Mouse (Mus musculus) cortical plate, adult 2 months (tissue): ENCODE results near the gene Rps27. TPM values are rescaled to one million over a fixed set of nuclear protein-coding genes. Genes with fewer than 3 reads are reported as not detected.

Source experiments
- H3K27ac ChIP-seq: fragments of 200-500 bp; 2 replicates; pipeline ENCODE4 v1.5.1; 2012; ENCODE audit warnings: low read length, control low read depth, inconsistent platforms; ENCODE audit not compliant: insufficient read depth
- H3K4me1 ChIP-seq: fragments of 200-500 bp; 2 replicates; pipeline ENCODE4 v1.6.1; 2011; ENCODE audit warnings: low read length; ENCODE audit not compliant: control insufficient read depth, insufficient read depth
- H3K4me3 ChIP-seq: fragments of 200-500 bp; 2 replicates; pipeline ENCODE4 v1.5.1; 2011; ENCODE audit warnings: mild to moderate bottlenecking, low read length, control low read depth; ENCODE audit not compliant: insufficient read depth
- CTCF ChIP-seq: fragments of 200-500 bp; IDR thresholded peaks from 2 replicates; pipeline ENCODE4 v1.5.1; 2011; ENCODE audit warnings: mild to moderate bottlenecking, control low read depth, low read length; ENCODE audit not compliant: insufficient read depth; ENCODE audit errors: extremely low read depth
- POLR2A ChIP-seq: fragments of 200-500 bp; IDR thresholded peaks from 2 replicates; pipeline ENCODE4 v1.6.1; 2011; ENCODE audit warnings: mild to moderate bottlenecking, low read length, control low read depth; ENCODE audit not compliant: insufficient read depth; ENCODE audit errors: extremely low read depth
- polyA plus RNA-seq: library from polyadenylated mRNA; depleted of rRNA; stranded (reverse); fragments of >200 nt; gene quantifications from 2 replicates; pipeline ENCODE4 v1.2.3, GENCODE M21; 2012

Rps27 gene
- polyA plus RNA-seq, 1 experiment, result 1,617 TPM

DNA sequence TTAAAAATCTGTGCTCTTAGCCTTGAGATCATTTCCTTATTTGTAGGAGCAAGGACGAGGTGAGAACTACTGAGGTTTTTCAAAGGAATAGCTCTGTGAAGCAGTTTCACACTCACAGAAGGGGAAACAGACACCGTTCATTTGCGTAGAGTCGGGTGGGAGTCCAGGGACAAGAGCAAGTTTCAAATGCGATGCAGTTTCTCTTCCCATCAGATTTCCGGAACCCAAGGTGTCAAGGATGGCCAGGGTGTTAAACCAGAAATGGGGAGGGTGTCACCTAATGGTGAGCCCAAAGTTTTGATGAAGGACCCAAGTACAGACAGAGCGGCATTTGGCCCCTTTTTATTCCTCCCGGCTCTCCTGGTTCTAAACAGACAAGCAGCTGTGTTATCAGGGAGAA, 17.6 kb upstream of the Rps27 start:
- Histone ChIP-seq H3K27ac (no peak overlapping the region), H3K4me3 (peak overlapping the region; percentile 66), H3K4me1 (peaks cover 2% of the 10 kb centered on the region)
- TF ChIP-seq CTCF (no peak), POLR2A (no peak)

DNA sequence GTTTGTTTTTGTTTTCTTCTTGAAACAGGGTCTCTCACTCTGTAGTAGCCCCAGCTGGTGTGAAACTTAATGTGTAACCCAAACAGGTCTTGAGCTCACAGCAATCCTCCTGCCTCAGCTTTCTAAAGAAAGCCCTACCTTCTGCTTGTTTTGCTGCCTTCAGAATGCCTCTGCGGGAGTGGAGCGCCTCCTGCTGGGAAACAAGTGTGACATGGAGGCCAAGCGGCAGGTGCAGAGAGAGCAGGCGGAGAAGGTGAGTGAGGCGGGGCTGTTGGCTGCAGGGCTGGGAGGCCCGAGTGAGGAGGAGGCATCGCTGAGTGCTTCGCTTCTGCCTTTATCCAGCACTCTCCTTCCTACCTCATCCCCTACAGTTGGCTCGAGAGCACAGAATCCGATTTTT, 10.9 kb upstream of the Rps27 start:
- Histone ChIP-seq H3K27ac (no peak overlapping the region), H3K4me3 (no peak overlapping the region), H3K4me1 (no peaks in the 10 kb centered on the region)
- TF ChIP-seq CTCF (no peak), POLR2A (no peak)

DNA sequence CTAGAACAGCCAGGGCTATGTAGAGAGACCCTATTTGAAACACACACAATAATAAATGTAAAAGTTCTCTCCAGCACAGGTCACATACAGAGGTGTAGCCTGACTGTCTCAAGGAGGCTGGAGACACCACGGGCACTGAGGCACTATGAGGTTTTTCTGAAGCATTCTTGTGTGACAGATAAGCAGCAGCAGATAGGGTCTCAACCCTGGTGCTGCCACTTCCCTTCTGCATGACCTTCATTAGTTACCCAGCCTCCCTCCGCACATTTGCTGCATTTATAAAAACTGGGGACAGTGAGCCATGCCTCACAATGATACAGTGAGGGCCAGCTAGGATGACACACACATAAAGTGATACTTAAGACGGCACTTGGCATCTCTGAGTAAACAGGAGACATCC, 9.5 kb upstream of the Rps27 start:
- Histone ChIP-seq H3K27ac (no peak overlapping the region), H3K4me3 (no peak overlapping the region), H3K4me1 (no peaks in the 10 kb centered on the region)
- no peak for TF ChIP-seq POLR2A
- TF ChIP-seq CTCF, result no peak

DNA sequence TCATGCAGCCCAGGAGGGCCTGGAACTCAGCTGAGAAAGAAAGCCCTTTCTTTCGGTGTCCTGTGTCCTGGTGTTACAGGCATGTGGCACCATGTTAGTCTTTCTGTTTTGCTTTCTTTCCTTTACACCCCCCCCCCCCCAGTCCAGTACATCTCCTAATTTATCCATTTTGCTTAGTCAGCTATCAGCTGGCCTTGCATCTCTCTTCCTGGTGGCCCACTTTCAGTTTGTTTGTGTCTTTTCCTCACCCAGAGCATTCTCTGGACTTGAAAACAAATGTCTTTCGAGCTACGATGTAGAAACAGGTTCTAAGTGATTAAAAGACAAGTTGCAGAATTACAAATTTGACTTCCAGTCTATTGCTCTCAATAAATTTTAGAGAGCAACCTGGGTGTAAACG, 9.0 kb upstream of the Rps27 start:
- no peaks in the 10 kb centered on the region for H3K4me1 ChIP-seq
- H3K27ac ChIP-seq, result no peak overlapping the region
- TF ChIP-seq CTCF (no peak), POLR2A (no peak)
- H3K4me3 ChIP-seq, result no peak overlapping the region

DNA sequence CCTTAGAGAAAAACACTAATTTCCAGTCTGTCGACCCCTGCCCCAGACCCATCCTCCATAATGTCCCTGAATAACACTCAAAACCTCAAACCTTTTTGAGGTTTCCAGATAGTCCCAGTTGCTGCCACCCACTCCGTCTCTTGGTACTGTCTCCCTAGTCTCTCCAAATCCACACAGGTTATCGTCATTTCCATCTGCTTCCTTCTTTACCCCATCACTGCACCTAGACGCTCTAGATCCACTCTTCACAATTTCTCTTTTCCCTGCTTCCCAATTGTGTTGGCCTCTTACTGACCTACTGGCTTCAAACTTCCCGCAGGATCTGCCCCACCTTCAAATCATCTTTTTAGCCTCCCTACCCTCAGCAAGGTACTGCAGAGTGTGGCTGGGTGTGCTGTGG, 7.7 kb upstream of the Rps27 start:
- no peak for TF ChIP-seq POLR2A
- no peak for TF ChIP-seq CTCF
- Histone ChIP-seq H3K4me3 (0 out of 2 replicates have a peak overlapping the region, but pooled peaks have one; percentile 3), H3K27ac (no peak overlapping the region), H3K4me1 (no peaks in the 10 kb centered on the region)

DNA sequence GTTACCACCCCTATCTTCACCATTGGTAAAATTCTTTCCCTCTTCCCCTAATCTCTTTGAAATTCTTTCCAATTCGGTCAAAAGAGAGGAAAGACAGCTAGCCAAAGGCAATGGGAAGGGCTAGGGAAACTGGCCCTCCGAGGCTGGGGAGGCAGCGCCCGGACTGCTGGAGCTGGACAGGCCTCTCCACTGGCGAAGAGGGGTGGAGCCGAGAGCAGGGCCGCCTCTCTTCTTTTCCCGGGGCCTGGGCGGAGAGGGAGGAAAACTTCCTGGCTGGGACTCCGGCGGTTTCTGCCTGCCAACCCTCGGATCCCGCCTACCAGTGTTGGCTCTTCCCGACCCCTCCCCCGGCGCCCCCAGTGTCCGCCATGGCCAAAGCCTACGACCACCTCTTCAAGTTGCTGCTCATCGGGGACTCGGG, 7.1 kb upstream of the Rps27 start:
- TF ChIP-seq POLR2A (no peak), CTCF (no peak)
- H3K4me1 ChIP-seq, result no peaks in the 10 kb centered on the region
- peak overlapping the region; percentile 3; the same call in 1 of the 2 replicates for H3K4me3 ChIP-seq
- no peak overlapping the region for H3K27ac ChIP-seq

DNA sequence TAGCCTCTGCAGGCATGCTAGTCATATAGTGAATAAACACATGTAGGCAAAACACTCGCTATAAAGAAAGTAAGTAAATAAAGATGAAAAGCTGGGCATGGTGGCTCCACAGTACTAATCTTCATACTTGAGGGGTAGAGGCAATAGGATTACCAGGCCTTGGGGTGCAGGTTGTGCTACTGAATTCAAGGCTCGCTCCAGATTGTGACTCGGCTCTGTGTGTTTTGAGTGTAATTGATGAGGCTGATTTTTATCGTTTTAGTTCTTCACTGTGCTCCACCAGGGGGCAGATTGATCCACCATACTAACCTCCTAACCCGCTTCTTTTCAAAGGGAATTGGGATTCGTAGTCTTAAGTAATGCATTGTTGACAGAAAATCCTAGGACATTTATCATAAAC, 6.6 kb upstream of the Rps27 start:
- Histone ChIP-seq H3K4me3 (0 out of 2 replicates have a peak overlapping the region, but pooled peaks have one; percentile 3), H3K27ac (no peak overlapping the region), H3K4me1 (no peaks in the 10 kb centered on the region)
- TF ChIP-seq CTCF (peak; percentile 51; the same call in 1 of the 2 replicates), POLR2A (no peak)

DNA sequence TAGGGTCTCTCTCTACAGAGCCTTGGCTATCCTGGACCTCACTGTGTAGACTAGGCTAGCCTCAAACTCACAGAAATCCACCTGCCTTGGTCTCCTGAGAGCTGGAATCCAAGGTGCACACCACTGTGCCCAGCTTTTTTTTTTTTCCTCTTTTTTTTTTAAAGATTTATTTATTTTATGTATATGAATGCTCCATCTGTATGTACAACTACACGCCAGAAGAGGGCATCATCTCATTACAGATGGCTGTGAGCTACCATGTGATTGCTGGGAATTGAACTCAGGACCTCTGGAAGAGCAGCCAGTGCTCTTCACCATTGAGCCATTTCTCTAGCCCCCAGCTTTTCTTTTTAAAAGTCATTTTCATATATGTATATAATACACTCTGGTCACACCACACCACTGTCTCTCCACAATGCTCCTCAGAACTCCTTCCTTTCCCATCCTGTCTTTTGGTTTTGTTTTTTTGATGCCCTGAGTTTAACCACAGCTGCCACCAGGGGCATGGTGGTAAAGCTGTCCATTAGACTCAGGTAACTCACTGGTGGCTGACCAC, 2.5 kb upstream of the Rps27 start:
- no peak overlapping the region for H3K4me3 ChIP-seq

DNA sequence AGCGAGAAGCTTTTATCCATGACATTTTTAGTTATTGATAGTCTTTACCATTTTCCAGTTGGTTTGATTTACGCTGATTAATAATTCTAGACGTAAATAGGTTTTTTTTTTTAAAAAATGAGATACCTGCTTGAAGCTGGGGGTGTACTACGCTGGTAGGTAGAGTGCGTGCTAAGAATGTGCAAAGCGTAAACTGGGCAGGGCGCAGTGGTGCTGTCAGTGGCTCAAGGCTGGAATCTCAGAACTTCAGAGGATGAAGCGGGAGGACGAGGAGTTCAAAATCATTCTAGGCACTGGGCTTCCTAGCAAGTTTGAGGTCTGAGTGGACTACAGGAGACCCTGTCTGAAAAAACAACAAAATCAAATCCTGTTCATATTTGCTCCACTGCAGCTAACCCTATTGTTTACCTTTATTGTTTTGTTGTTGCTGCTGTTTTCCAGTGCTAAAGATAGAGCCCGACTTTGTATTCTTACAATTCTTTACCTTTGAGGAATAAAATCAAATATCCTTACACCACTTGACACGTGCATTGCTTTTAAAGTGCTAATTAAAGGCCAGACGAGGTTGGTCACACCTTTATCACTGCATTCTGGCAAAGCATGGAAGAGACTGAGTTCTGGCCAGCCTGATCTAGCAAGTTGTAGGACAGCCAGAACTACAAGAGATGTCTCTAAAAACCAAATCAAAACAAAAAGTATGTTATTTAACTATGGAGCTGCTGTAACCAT, 669 bp upstream of the Rps27 start:
- TF ChIP-seq CTCF, result no peak
- no peak for TF ChIP-seq POLR2A
- Histone ChIP-seq H3K27ac (no peak overlapping the region), H3K4me1 (peaks cover 8% of the 10 kb centered on the region; the same call in 1 of the 2 replicates), H3K4me3 (peak overlapping the region; percentile 58)

More for the DNA sequence above, 2.5 kb upstream of the Rps27 start:
- TF ChIP-seq CTCF (no peak), POLR2A (no peak)
- H3K27ac ChIP-seq, result no peak overlapping the region
- H3K4me1 ChIP-seq, result peaks cover 8% of the 10 kb centered on the region; the same call in 1 of the 2 replicates

DNA sequence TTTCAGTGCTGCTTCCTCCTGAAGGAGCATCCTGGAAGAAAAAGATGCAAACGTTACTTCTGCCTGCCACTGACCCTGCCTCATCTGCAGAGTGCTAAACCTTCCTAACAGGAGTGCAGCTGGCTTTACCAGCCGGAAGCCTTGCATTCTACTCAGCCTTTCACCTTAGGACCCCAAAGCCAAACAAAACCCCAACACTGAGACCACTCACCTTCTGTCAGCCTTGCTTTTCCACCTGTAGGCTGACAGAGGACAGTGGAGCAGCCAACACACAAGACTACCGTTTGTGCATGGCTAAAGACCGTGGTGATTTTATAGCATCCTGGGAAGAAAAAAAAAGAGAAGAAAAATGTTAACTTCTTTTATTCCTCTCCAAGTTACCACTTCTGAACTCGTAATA, 728 bp downstream of the Rps27 start:
- no peak overlapping the region for H3K27ac ChIP-seq
- TF ChIP-seq POLR2A (no peak), CTCF (no peak)
- peak overlapping the region; percentile 58 for H3K4me3 ChIP-seq
- H3K4me1 ChIP-seq, result peaks cover 8% of the 10 kb centered on the region; the same call in 1 of the 2 replicates
